Mouse (Mus musculus): ENCODE results near the gene Ralgps1. TPM values are rescaled to one million over a fixed set of nuclear protein-coding genes. Genes with fewer than 3 reads are reported as not detected.

Ralgps1 gene
- polyA plus RNA-seq (2012; fragmentation: generic; extraction: Trizol) = under 1 TPM; 0.22 to 0.59 TPM

DNA sequence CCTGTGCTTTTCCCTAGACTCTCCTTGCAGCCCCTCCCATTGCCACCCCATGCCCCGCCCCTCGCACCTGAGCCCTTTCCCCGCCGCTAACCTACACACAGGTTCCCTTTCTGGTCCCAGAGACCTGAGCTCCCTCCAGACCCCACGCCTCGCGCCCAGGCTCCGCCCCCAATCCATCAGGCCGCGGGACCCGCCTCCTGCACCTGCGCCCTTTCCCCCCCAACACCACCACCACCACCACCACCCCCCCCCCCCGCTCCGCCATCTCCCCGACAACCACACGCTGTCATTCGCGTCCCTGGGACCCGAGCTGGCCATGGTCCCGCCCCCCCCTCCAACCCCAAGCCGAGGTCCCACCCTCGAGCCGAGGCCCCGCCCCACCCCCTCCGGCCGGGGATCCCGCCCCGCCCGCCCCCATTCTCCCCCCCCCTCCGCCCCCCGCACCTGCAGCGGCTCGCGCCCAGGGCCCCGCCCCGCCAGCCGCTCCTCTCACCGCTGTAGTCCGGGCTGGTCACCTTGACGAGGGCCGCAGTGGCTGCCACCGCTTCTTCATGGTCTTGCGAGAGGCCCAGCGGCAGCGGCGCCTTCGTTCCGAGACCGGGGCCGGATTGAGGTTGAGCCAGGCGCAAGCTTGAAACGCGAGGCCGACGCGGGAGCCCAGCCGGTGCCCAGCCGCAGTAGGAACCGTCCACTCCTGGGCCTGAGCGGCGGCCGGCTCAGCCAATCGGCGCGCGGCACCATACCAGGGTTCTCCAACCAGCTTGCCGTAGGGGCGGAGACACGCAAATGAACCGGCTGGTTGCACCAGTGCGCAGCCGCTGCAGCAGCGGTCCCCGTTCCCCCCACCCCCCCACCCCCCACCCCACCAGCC, at the start of gene Ralgps1:
TSS of gene Ralgps1 (minus strand) at position 710 of the 871 bp plus-strand sequence.

DNA sequence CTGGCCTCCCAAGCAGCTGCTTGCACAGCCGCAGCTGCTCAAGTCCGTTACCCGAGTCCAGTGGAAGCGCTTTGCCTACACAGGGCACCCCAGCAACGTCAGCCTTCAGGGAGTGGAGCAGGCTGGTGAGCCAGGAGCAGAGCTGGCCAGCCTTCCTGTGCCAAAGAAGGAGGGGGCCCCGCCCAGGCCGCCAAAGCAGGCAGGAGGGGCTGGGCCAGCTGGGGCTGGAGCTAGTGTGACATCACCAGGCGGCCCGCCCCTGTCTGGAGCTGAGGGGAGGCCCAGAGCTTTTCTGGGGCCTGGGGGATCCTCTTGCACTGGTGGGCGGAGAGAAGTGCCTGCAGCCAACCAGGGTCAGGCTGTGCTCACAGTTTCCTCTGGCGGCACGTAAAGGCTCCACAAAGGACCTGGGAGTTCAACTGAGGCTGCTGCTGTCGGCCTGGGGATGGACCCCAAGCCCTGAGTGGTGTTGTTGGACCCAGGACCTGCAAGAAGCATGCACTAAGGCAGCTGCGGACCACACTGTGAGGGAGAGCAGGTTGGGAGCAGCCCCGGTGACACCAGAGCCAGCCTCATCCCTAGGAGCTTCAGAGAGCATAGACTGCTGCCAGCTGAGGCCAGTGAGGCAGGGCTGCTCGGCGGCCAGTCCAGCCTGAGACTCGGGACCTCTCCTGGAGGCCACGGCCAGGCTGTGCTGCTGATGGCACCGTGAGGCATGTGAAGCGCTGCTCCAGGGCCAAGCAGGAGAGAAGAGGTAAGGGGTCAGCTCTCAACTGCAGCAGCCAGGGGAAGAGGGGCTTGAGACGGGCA, 155.4 kb downstream of the Ralgps1 start, which contains the start of gene Angptl2:
TSS of gene Angptl2 (plus strand) at position 370 of the 810 bp plus-strand sequence.

DNA sequence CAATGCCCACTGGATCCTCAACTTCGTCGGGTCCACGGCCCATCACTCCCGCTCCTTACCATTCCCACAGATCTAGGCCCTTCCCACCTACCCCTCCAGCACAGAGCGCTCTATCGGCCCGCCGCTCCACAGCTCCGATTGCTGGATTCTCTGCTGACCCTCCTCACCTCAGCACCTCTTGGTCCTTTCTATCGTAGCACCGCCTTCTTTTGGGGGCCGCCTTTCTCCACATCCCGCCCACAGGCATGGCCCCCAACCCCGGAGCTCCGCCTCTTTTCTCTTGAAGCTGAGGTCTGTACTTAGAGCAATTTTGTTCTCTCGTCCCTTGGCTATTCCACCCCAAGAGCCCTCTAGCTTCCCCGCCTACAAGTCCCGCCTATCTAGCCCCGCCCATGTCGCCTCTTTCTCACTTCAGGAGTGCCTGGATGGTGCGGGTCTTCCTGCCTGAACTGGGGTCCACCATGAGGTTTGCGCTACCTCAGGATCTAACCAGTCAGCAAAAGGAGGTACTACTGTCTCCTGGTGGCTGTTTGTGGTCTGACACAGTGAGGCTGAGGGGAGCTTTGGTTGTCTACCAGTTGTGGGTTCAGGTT, 239.7 kb downstream of the Ralgps1 start, which contains the start of gene Garnl3:
TSS of gene Garnl3 (minus strand) at position 155 of the 593 bp plus-strand sequence.

Other genes starting within 250 kb of the Ralgps1 start
- 1 to 10 TPM; 1.3 to 5.7 TPM for gene Garnl3, start 239.8 kb downstream of the Ralgps1 start, polyA plus RNA-seq (2012; fragmentation: generic; extraction: Trizol)
- gene Angptl2, start 155.4 kb downstream of the Ralgps1 start, polyA plus RNA-seq (2012; fragmentation: generic; extraction: Trizol) = 10 to 100 TPM; 61.5 to 63.9 TPM
- gene Zbtb34, start 59.8 kb upstream of the Ralgps1 start, polyA plus RNA-seq (2012; fragmentation: generic; extraction: Trizol) = 1 to 10 TPM in 1 of 2 experiments, under 1 TPM in 1; 0.13 to 2.1 TPM
- 1 to 10 TPM in 1 of 2 experiments, under 1 TPM in 1; 0.39 to 4.8 TPM for gene Zbtb43, start 97.1 kb upstream of the Ralgps1 start, polyA plus RNA-seq (2012; fragmentation: generic; extraction: Trizol)

Measured in C3H10T1/2 (cell line).